Mouse (Mus musculus) stomach, embryonic 14.5 days (tissue): Measurements from ENCODE around the gene Exosc10. TPM values are rescaled to one million over a fixed set of nuclear protein-coding genes. Genes with fewer than 3 reads are reported as not detected.

ENCODE experiments used
- ATAC-seq: fragments of 200-750 bp; cut with Nextera tagmentation; 2 replicates; pipeline ENCODE4 v1.8.0; 2017; ENCODE audit warnings: low read depth, moderate TSS enrichment; ENCODE audit not compliant: insufficient number of reproducible peaks, insufficient read depth, low FRiP score
- H3K27ac ChIP-seq: fragments of 300-500 bp; sonication (generic); 2 replicates; pipeline ENCODE4 v1.5.1; 2014; ENCODE audit warnings: mild to moderate bottlenecking, low read length, moderate library complexity, mixed read lengths
- H3K27me3 ChIP-seq: fragments of 300-500 bp; sonication (generic); 2 replicates; pipeline ENCODE4 v1.6.1; 2014; ENCODE audit warnings: low read length, control low read depth, mixed read lengths; ENCODE audit not compliant: control insufficient read depth, insufficient read depth
- H3K36me3 ChIP-seq: fragments of 300-500 bp; sonication (generic); 2 replicates; pipeline ENCODE4 v1.6.1; 2014; ENCODE audit warnings: mild to moderate bottlenecking, control low read depth, low read length, moderate library complexity, mixed read lengths; ENCODE audit not compliant: control insufficient read depth, insufficient read depth
- H3K4me1 ChIP-seq: fragments of 300-500 bp; sonication (generic); 2 replicates; pipeline ENCODE4 v1.6.1; 2014; ENCODE audit warnings: low read length, control low read depth, mixed read lengths; ENCODE audit not compliant: control insufficient read depth, insufficient read depth
- H3K4me2 ChIP-seq: fragments of 300-500 bp; sonication (generic); replicated peaks from 2 replicates; pipeline ENCODE4 v1.6.1; 2014; ENCODE audit warnings: low read depth, low read length, control low read depth
- H3K4me3 ChIP-seq: fragments of 300-500 bp; sonication (generic); 2 replicates; pipeline ENCODE4 v1.5.1; 2014; ENCODE audit warnings: low read depth, low read length, control low read depth
- H3K9ac ChIP-seq: fragments of 300-500 bp; sonication (generic); replicated peaks from 2 replicates; pipeline ENCODE4 v1.6.1; 2014; ENCODE audit warnings: low read depth, mild to moderate bottlenecking, control low read depth, low read length, moderate library complexity, mixed read lengths
- H3K9me3 ChIP-seq: fragments of 300-500 bp; sonication (generic); 2 replicates; pipeline ENCODE4 v1.6.1; 2016; ENCODE audit warnings: low read depth, low read length, control low read depth; ENCODE audit not compliant: control insufficient read depth
- WGBS: fragments of 180-500 bp; shearing (Covaris S2); extraction: QIAGEN DNeasy Blood & Tissue Kit; methylation state at CpG from one replicate; pipeline ENCODE4 v1.1.7; 2014; 5-methylcytosine and 5-hydroxymethylcytosine counted together
- polyA plus RNA-seq: library from polyadenylated mRNA; unstranded; fragments of >200 nt; fragmentation: Nextera tagmentation; extraction: Ambion mirVana; gene quantifications from 2 replicates; pipeline ENCODE4 v1.2.1, GENCODE M21; 2014

Exosc10 gene
- polyA plus RNA-seq: 86.6 and 93.1 TPM in 2 replicates

DNA sequence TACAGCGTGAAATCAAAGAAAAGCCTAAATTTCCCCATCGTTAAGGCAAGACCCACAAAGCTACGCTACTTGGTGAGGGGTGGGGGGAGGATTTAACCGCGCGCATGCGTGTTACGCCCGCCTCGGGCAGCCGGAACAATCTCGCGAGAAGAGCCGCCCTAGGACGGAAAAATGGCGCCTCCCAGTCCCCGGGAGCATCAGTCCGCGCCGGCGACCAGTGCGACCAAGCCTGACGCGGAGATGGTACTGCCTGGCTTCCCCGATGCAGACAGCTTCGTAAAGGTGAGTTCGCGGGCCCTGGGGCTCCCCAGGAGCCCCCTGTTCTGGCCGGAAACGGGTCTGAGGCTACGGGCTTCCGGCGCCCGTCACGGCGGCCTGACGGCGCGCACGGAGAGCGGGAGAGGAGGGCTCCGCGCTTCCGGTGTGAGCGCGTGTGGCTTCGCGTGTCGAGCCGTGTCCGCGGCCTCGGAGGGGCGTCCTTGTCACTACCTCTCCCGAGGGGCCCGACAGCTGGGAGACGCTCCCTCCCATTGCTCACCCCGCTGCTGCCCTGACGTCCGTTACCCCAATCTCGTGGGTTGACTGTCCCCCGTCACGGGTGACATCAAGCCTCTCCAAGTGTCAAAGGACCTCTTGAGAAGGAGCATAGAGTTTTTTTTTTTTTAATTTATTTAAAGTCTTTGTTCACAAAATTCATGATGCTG, at the start of gene Exosc10:
TSS of gene Exosc10 (plus strand) at position 133 of the 704 bp plus-strand sequence.
- ATAC-seq: peak; percentile 89
- Histone ChIP-seq H3K4me3 (peak within 1 kb of the TSS; percentile 73), H3K4me2 (peak within 1 kb of the TSS; percentile 69), H3K4me1 (no peaks in the 10 kb centered on the region), H3K36me3 (peaks cover 42% of the 10 kb centered on the region), H3K9me3 (no peaks in the 10 kb centered on the region), H3K27me3 (no peaks in the 10 kb centered on the region), H3K9ac (peak within 1 kb of the TSS; percentile 73), H3K27ac (peak within 1 kb of the TSS; percentile 88)
- WGBS: under 1% methylated on average over 62 of the region's 63 CpGs

DNA sequence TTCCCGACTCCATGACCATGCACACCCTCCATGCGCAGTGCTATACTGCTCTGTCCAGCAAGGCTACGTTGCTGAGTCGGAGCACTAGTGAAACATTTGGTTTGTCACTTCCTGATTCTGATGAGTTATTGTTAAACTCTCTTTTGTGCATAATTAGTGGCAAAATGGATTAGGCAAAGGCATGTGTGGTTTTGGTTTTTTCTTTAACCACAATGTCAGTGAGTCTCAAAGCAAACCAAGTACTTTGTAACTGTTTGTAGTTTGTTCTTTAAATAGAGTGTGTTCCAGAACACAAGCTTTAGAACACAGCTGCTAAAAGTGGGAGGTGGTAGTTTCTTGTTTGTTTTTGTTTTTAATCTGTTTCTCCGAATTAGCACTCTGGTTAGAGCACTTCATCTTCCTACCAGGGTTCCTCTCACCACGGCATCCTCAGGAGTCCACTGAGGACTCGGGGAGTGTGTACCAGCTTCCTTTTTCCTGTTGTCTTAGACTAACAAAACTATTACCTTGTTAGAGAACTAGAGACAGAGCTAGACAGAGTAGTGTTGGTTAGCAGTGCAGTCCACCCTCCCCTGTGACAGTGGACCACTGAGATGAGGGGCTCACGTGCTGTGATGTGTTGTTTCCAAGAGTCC, 48.7 kb upstream of the Exosc10 start:
- WGBS: 84% methylated on average over 8 of the region's 8 CpGs
- H3K4me1 ChIP-seq: no peaks in the 10 kb centered on the region
- H3K36me3 ChIP-seq: peaks cover 3% of the 10 kb centered on the region
- no peaks in the 10 kb centered on the region for H3K9me3 ChIP-seq
- H3K27me3 ChIP-seq: no peaks in the 10 kb centered on the region
- H3K9ac ChIP-seq: no peak overlapping the region
- H3K4me3 ChIP-seq: no peak overlapping the region
- no peak overlapping the region for H3K27ac ChIP-seq
- H3K4me2 ChIP-seq: no peak overlapping the region
- ATAC-seq: no peak

GRCm38 (mm10) chr4:148510691-148511090, 47.5 kb upstream of the Exosc10 start:
- no peak overlapping the region for H3K4me2 ChIP-seq
- no peak overlapping the region for H3K27ac ChIP-seq
- H3K36me3 ChIP-seq: peaks cover 9% of the 10 kb centered on the region
- no peaks in the 10 kb centered on the region for H3K27me3 ChIP-seq
- H3K9ac ChIP-seq: no peak overlapping the region
- no peak overlapping the region for H3K4me3 ChIP-seq
- H3K9me3 ChIP-seq: no peaks in the 10 kb centered on the region
- H3K4me1 ChIP-seq: no peaks in the 10 kb centered on the region
- ATAC-seq: no peak
- WGBS: 87% methylated on average over 4 of the region's 4 CpGs

GRCm38 (mm10) chr4:148511334-148511733, 46.9 kb upstream of the Exosc10 start:
- ATAC-seq: no peak
- no peaks in the 10 kb centered on the region for H3K4me1 ChIP-seq
- H3K27ac ChIP-seq: no peak overlapping the region
- 94% methylated on average over 4 of the region's 4 CpGs for WGBS
- no peak overlapping the region for H3K9ac ChIP-seq
- H3K4me2 ChIP-seq: no peak overlapping the region
- no peak overlapping the region for H3K4me3 ChIP-seq
- no peaks in the 10 kb centered on the region for H3K9me3 ChIP-seq
- H3K27me3 ChIP-seq: no peaks in the 10 kb centered on the region
- H3K36me3 ChIP-seq: peaks cover 9% of the 10 kb centered on the region

- no peaks in the 10 kb centered on the region for H3K4me1 ChIP-seq
- H3K27ac ChIP-seq: no peak overlapping the region
- H3K4me3 ChIP-seq: no peak overlapping the region
- 65% methylated on average over 6 of the region's 6 CpGs for WGBS
- no peak overlapping the region for H3K9ac ChIP-seq
- peaks cover 14% of the 10 kb centered on the region for H3K36me3 ChIP-seq
- no peak for ATAC-seq
- H3K4me2 ChIP-seq: no peak overlapping the region
- H3K9me3 ChIP-seq: no peaks in the 10 kb centered on the region
- H3K27me3 ChIP-seq: no peaks in the 10 kb centered on the region
Observed at GRCm38 (mm10) chr4:148513021-148513559, 45.1 kb upstream of the Exosc10 start.

GRCm38 (mm10) chr4:148515313-148515712, 42.9 kb upstream of the Exosc10 start:
- no peaks in the 10 kb centered on the region for H3K27me3 ChIP-seq
- ATAC-seq: no peak
- H3K4me3 ChIP-seq: no peak overlapping the region
- 94% methylated on average over 2 of the region's 2 CpGs for WGBS
- H3K4me1 ChIP-seq: no peaks in the 10 kb centered on the region
- no peaks in the 10 kb centered on the region for H3K9me3 ChIP-seq
- no peak overlapping the region for H3K4me2 ChIP-seq
- H3K36me3 ChIP-seq: peaks cover 14% of the 10 kb centered on the region
- H3K9ac ChIP-seq: no peak overlapping the region
- H3K27ac ChIP-seq: no peak overlapping the region

DNA sequence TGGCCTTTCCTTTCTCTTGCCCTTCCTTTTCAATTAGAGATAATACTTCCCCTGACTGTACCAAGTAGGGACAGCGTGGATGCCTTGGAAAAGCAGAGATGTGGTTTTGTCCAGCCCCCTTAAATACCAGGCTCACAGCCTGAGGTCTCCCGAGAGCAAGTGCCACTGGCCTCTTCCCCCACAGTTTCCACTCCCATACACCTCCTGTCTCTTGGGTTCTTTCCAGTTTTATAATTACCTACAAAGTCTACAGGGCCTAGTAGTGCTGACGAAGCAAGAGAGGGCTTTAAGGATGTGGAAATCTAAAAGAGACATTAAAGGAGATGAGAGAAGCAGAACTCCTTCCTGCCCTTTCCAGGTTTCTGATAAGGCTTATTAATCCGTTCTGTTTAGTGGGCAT, 40.4 kb upstream of the Exosc10 start:
- H3K4me3 ChIP-seq: no peak overlapping the region
- no peak; the same call in 1 of the 2 replicates for ATAC-seq
- H3K36me3 ChIP-seq: peaks cover 20% of the 10 kb centered on the region
- whole genome bisulfite sequencing: 68% methylated on average over 4 of the region's 4 CpGs
- no peaks in the 10 kb centered on the region for H3K9me3 ChIP-seq
- no peak overlapping the region for H3K9ac ChIP-seq
- no peaks in the 10 kb centered on the region for H3K4me1 ChIP-seq
- no peaks in the 10 kb centered on the region for H3K27me3 ChIP-seq
- no peak overlapping the region for H3K27ac ChIP-seq
- H3K4me2 ChIP-seq: no peak overlapping the region

DNA sequence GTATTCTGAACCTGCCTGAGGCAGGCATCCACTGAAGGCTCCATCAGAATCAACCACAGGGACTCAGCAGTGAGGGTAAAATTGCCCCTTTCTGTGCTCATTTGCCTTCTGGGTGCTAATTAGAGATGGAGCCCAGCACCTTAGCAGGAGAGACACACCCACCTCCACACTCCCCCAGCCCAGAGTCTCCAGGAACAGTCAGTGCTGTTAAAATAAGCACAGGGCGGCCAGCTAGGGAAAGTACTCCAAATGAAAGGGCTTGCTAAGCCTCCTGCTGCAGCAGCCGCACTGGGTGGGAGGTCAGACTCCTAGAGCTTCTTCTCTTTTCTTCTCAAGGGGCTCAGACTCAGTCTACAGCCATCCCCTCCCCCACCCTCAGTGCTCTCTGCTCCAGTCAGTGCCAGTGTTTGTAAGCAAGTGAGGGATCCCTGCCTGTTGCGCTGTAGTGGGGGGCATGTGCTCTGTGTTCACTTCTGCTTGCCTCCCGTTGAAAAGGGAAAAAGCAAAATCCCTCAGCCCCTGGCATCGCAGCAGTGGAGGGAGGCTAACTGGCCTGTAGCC, 39.9 kb upstream of the Exosc10 start:
- no peak overlapping the region for H3K27ac ChIP-seq
- no peak overlapping the region for H3K4me2 ChIP-seq
- peaks cover 20% of the 10 kb centered on the region for H3K36me3 ChIP-seq
- no peaks in the 10 kb centered on the region for H3K4me1 ChIP-seq
- no peaks in the 10 kb centered on the region for H3K27me3 ChIP-seq
- no peaks in the 10 kb centered on the region for H3K9me3 ChIP-seq
- no peak overlapping the region for H3K9ac ChIP-seq
- no peak for ATAC-seq
- WGBS: 50% methylated on average over 5 of the region's 5 CpGs
- no peak overlapping the region for H3K4me3 ChIP-seq
